Mouse (Mus musculus) liver, postnatal 0 days (tissue): ENCODE measurements around the gene Arl13a.

ENCODE experiments used
- CTCF ChIP-seq: sonication (generic); IDR thresholded peaks from 2 replicates; pipeline ENCODE4 v1.5.1; 2016; ENCODE audit warnings: antibody characterized with exemption, low read depth
- EP300 ChIP-seq: IDR thresholded peaks from 2 replicates; pipeline ENCODE4 v1.6.1; 2016; ENCODE audit warnings: antibody characterized with exemption, low read depth, mild to moderate bottlenecking

DNA sequence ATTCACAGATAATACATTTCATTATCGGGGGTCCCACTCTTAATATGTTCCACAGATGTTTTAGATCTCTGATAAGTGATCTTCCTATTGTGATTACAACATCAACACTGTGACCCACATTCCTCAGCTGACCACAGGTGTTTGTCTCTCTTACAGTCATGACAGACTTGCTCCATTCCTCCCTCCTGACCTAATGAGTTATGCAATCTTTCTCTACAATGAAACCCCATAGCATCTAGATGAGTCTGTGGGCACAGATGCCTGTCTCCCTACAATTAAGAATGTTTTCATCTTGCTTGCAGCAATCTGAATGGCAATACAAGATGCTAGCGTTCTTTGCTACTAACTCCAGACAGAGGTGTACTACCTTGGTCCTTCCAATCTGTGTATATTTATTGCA is 26.9 kb upstream of the Arl13a start:
- TF ChIP-seq EP300, result no peak
- no peak for TF ChIP-seq CTCF
